Mouse (Mus musculus) G1E (cell line): ENCODE measurements at regions not wholly inside any gene's neighbourhood (a gene's known extent, or its start where the extent isn't known, plus 50 kb on each side); places are given as distances from the start of the nearest gene placed in this dataset.

ENCODE experiments used
- CTCF ChIP-seq: IDR thresholded peaks from 2 replicates; pipeline ENCODE4 v1.5.1; 2012; ENCODE audit warnings: low read depth, low read length, inconsistent platforms, mixed read lengths
- GATA1 ChIP-seq: IDR thresholded peaks from 2 replicates; pipeline ENCODE4 v1.6.1; 2012; ENCODE audit warnings: borderline replicate concordance, low read length, inconsistent platforms, mixed read lengths
- GATA2 ChIP-seq: IDR thresholded peaks from 2 replicates; pipeline ENCODE4 v1.6.1; 2012; ENCODE audit warnings: low read depth, low read length, inconsistent platforms, borderline replicate concordance
- POLR2AphosphoS5 ChIP-seq: IDR thresholded peaks from 2 replicates; pipeline ENCODE4 v1.6.1; 2012; ENCODE audit warnings: low read depth, low read length, inconsistent platforms; ENCODE audit not compliant: insufficient replicate concordance
- TAL1 ChIP-seq: conservative IDR thresholded peaks from 2 replicates; pipeline ENCODE4 v1.6.1; 2012; ENCODE audit warnings: low read depth, low read length, inconsistent platforms, mixed read lengths

DNA sequence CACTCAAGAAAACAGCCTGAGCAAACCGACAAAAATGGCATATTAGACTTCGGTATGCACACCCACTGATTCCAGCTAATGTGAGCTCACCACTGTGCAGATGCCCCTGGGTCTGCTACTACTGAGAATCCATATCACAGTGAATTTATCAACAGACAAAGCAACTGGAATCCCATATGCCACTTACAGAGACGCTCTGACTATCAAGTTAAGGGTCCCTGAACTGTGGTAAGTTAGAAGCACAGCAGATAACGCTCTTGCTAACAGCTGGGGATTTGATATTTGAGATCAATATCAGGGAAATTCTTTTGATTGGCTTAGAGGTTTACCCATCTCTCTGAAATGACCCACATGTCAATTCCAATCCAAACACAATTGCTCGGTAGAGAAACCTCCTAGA is 205.0 kb downstream of the Parm1 start:
- TF ChIP-seq CTCF (no peak), GATA1 (no peak), TAL1 (no peak), POLR2AphosphoS5 (no peak), GATA2 (no peak)
